Mouse (Mus musculus) CH12.LX (cell line): ENCODE results near the gene Eya4. TPM values are rescaled to one million over a fixed set of nuclear protein-coding genes. Genes with fewer than 3 reads are reported as not detected.

Experiments
- DNase-seq: peaks from one replicate; pipeline ENCODE4 v3.0.0-alpha.2; 2013; ENCODE audit errors: extremely low read depth
- H3K27ac ChIP-seq: 2 replicates; pipeline ENCODE4 v1.5.1; 2012; ENCODE audit warnings: low read depth, mild to moderate bottlenecking, control low read depth, moderate library complexity; ENCODE audit not compliant: insufficient read depth
- H3K27me3 ChIP-seq: replicated peaks from 2 replicates; pipeline ENCODE3; 2012; ENCODE audit warnings: inconsistent platforms
- H3K36me3 ChIP-seq, 2 experiments: replicated peaks in 1 of 2; 2 replicates each; pipeline versions ENCODE3 to v1.6.1; 2012; ENCODE audit warnings: inconsistent platforms in 1 of 2, low read length in 1 of 2, mild to moderate bottlenecking in 1 of 2, mixed read lengths in 1 of 2, moderate library complexity in 1 of 2; ENCODE audit not compliant: control insufficient read depth in 1 of 2, insufficient read depth in 1 of 2
- H3K4me1 ChIP-seq, 2 experiments: 2 replicates each; pipeline ENCODE4 v1.6.1; 2012; ENCODE audit warnings: inconsistent platforms in 1 of 2, moderate library complexity in 1 of 2; ENCODE audit not compliant: insufficient read depth in 2 of 2, control insufficient read depth in 1 of 2
- H3K4me2 ChIP-seq: 2 replicates; pipeline ENCODE4 v1.6.1; 2012; ENCODE audit warnings: low read depth, mild to moderate bottlenecking, control low read depth; ENCODE audit not compliant: poor library complexity, insufficient read depth, severe bottlenecking
- H3K4me3 ChIP-seq, 3 experiments: fragments of 150-350 bp in 1 of 3; sonication (generic) in 1 of 3; replicated peaks in 1 of 3; 2 replicates each; pipeline versions ENCODE3 to v1.5.1; 2011 to 2012; ENCODE audit warnings: low read depth in 2 of 3, low read length in 2 of 3, mild to moderate bottlenecking in 2 of 3, moderate library complexity in 2 of 3, control low read depth in 1 of 3, improper control_type of control experiment in 1 of 3, inconsistent platforms in 1 of 3, mixed read lengths in 1 of 3; ENCODE audit not compliant: poor library complexity in 1 of 3
- H3K79me2 ChIP-seq: replicated peaks from 2 replicates; pipeline ENCODE4 v1.6.1; 2012; ENCODE audit warnings: mild to moderate bottlenecking, moderate library complexity; ENCODE audit not compliant: control insufficient read depth, poor library complexity, insufficient read depth, severe bottlenecking; ENCODE audit errors: extremely low read depth
- H3K9ac ChIP-seq: 2 replicates; pipeline ENCODE4 v1.6.1; 2012; ENCODE audit warnings: low read depth, mild to moderate bottlenecking, control low read depth, moderate library complexity; ENCODE audit not compliant: insufficient read depth
- H3K9me3 ChIP-seq: replicated peaks from 2 replicates; pipeline ENCODE3; 2012; ENCODE audit warnings: low read length, inconsistent platforms, mixed read lengths
- BHLHE40 ChIP-seq: IDR thresholded peaks from 2 replicates; pipeline ENCODE4 v1.6.1; 2011; ENCODE audit warnings: mild to moderate bottlenecking, low read depth, low read length, improper control_type of control experiment
- CHD2 ChIP-seq: IDR thresholded peaks from 2 replicates; pipeline ENCODE4 v1.6.1; 2011; ENCODE audit warnings: low read length, improper control_type of control experiment
- CTCF ChIP-seq, 2 experiments: IDR thresholded peaks in 1 of 2; conservative IDR thresholded peaks in 1 of 2; 2 replicates each; pipeline ENCODE4 v1.5.1; 2011 to 2012; ENCODE audit warnings: low read depth in 2 of 2, low read length in 2 of 2, improper control_type of control experiment in 1 of 2, inconsistent platforms in 1 of 2, mild to moderate bottlenecking in 1 of 2, moderate library complexity in 1 of 2
- EP300 ChIP-seq: IDR thresholded peaks from 2 replicates; pipeline ENCODE4 v1.6.1; 2011; ENCODE audit warnings: low read length, improper control_type of control experiment
- HCFC1 ChIP-seq: IDR thresholded peaks from 2 replicates; pipeline ENCODE4 v1.6.1; 2012; ENCODE audit warnings: low read depth, mild to moderate bottlenecking, inconsistent platforms, low read length, improper control_type of control experiment
- IRF4 ChIP-seq: IDR thresholded peaks from 2 replicates; pipeline ENCODE4 v1.6.1; 2014; ENCODE audit warnings: low read depth, mild to moderate bottlenecking, inconsistent platforms, low read length, improper control_type of control experiment
- JUN ChIP-seq: IDR thresholded peaks from 2 replicates; pipeline ENCODE4 v1.6.1; 2011; ENCODE audit warnings: low read depth, mild to moderate bottlenecking, low read length, improper control_type of control experiment, moderate library complexity; ENCODE audit not compliant: insufficient read depth
- KAT2A ChIP-seq: IDR thresholded peaks from 2 replicates; pipeline ENCODE4 v1.6.1; 2012; ENCODE audit warnings: low read length, improper control_type of control experiment, inconsistent platforms; ENCODE audit not compliant: insufficient replicate concordance
- RAD21 ChIP-seq: IDR thresholded peaks from 2 replicates; pipeline ENCODE4 v1.6.1; 2011; ENCODE audit warnings: low read depth, mild to moderate bottlenecking, low read length, improper control_type of control experiment, moderate library complexity
- SIN3A ChIP-seq: IDR thresholded peaks from 2 replicates; pipeline ENCODE4 v1.6.1; 2012; ENCODE audit warnings: low read length, improper control_type of control experiment, inconsistent platforms
- SMC3 ChIP-seq: IDR thresholded peaks from 2 replicates; pipeline ENCODE4 v1.6.1; 2011; ENCODE audit warnings: low read depth, low read length, improper control_type of control experiment
- TCF12 ChIP-seq: IDR thresholded peaks from 2 replicates; pipeline ENCODE4 v1.6.1; 2014; ENCODE audit warnings: low read depth, mild to moderate bottlenecking, inconsistent platforms, low read length, improper control_type of control experiment
- ZC3H11A ChIP-seq: IDR thresholded peaks from 2 replicates; pipeline ENCODE4 v1.6.1; 2012; ENCODE audit warnings: low read depth, mild to moderate bottlenecking, inconsistent platforms, low read length, improper control_type of control experiment
- ZKSCAN1 ChIP-seq: IDR thresholded peaks from 2 replicates; pipeline ENCODE4 v1.6.1; 2012; ENCODE audit warnings: low read depth, inconsistent platforms, low read length, improper control_type of control experiment, borderline replicate concordance
- dilution Hi-C: fragments of 300-500 bp; cut with MboI; formaldehyde crosslinking; loops from 2 replicates; pipeline ENCODE4 v1.14.3; 2020; ENCODE audit warnings: low sequenced_read_pairs; ENCODE audit not compliant: extremely low pct_unique_long_range_greater_than_20kb, extremely low pct_ligation_motif_present
- in situ Hi-C: fragments of 300-500 bp; cut with MboI; formaldehyde crosslinking; loops from 3 replicates; pipeline ENCODE4 v1.14.3; 2019; ENCODE audit warnings: low sequenced_read_pairs, low pct_ligation_motif_present, low pct_unique_long_range_greater_than_20kb, mixed read lengths
- polyA plus RNA-seq: library from polyadenylated mRNA; unstranded; fragments of >175 nt; gene quantifications from 2 replicates; pipeline ENCODE4 v1.2.1, GENCODE M21; 2012; ENCODE audit warnings: low read depth; ENCODE audit not compliant: insufficient read length
- total RNA-seq, 2 experiments: library from RNA; depleted of rRNA; stranded (reverse); fragments of 300-350 nt in 1 of 2; fragments of >200 nt in 1 of 2; gene quantifications; 2 replicates each; pipeline ENCODE4 v1.2.3; 2012 to 2014

The Eya4 gene
- total and polyA plus RNA-seq, 3 experiments = 0.05 to 0.10 TPM; not detected in 1

DNA sequence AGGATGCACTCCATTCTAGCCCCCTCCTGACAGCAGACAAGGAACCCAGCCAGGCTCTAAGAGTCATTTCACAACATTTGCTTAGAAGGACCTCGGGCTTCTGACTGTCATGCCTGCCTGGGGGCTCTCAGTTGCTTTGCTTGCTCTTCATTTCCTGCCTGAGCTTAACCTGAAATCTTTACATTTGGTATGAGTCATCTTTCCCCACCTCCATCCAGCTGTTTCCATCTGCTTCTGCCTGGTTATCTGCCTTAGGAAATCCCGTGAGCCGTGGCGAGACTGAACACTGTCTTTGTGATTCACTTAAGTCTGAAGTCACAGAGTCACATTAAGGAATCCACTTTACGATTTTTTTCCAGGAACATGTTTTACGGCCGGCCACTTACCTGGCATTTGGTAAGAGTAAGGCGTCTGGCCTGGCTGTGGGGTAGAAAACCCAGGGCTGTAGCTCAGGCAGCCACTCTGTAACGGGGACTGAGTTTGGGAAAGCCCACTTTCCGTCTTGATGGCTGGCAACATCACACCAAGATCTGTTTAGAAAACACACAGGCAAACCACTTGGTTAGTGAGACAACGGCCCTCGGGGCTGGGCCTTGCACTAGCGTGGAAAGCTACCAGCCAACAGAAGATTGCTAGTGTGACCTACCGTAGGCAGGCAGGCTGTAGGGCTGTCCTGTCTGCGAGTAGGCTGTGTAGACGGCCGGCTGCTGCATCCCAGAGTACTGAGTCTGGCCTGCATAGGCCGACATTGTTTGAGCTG, 193.5 kb downstream of the Eya4 start:
- H3K4me3 ChIP-seq = no peak overlapping the region
- H3K79me2 ChIP-seq = no peaks in the 10 kb centered on the region
- H3K36me3 ChIP-seq = no peaks in the 10 kb centered on the region
- no peaks in the 10 kb centered on the region for H3K27me3 ChIP-seq
- H3K27ac ChIP-seq = no peak overlapping the region
- H3K4me2 ChIP-seq = 0 out of 2 replicates have a peak overlapping the region, but pooled peaks have one; percentile 45
- in situ Hi-C loops = no loop called here
- no peaks in the 10 kb centered on the region for H3K9me3 ChIP-seq
- dilution Hi-C loops = no loop called here
- H3K9ac ChIP-seq = no peak overlapping the region
- no peak for TF ChIP-seq RAD21
- 0 out of 2 replicates have a peak, but pooled peaks have one; percentile 25 for TF ChIP-seq IRF4
- peak; percentile 45 for TF ChIP-seq EP300
- TF ChIP-seq JUN = 0 out of 2 replicates have a peak, but pooled peaks have one; percentile 17
- TF ChIP-seq HCFC1 = no peak
- TF ChIP-seq ZKSCAN1 = no peak
- 0 out of 2 replicates have a peak, but pooled peaks have one; percentile 20 for TF ChIP-seq CHD2
- peak; percentile 33 for TF ChIP-seq BHLHE40
- TF ChIP-seq KAT2A = no peak
- TF ChIP-seq TCF12 = no peak
- TF ChIP-seq SIN3A = no peak
- peaks cover 2 to 8% of the 10 kb centered on the region in 2 experiments; a peak in 3 of 4 replicates for H3K4me1 ChIP-seq
- DNase-seq = peak; percentile 32

DNA sequence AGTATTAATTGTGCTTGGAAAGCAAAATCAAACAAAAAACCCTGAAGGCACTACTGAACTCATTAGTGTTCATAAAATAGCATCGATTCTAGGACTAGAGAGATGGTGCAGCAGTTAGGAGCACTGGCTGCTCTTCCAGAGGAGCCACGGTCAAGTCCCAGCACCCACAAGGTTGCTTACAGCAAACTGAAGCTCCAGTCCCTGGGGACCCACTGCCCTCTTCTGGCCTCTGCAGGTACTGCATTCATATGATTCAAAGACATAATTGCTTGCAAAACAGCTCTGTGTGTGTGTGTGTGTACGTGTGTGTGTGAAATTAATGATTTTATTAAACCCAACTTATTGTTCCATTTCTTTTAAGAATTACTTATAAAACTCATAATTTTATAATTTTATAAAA, 200.2 kb downstream of the Eya4 start:
- H3K9me3 ChIP-seq = no peaks in the 10 kb centered on the region
- no peak overlapping the region for H3K4me2 ChIP-seq
- H3K27me3 ChIP-seq = no peaks in the 10 kb centered on the region
- dilution Hi-C loops = no loop called here
- H3K79me2 ChIP-seq = no peaks in the 10 kb centered on the region
- in situ Hi-C loops = no loop called here
- no peaks in the 10 kb centered on the region for H3K4me1 ChIP-seq
- TF ChIP-seq ZC3H11A = no peak
- peak in 1 of 2 experiments; percentile 57; a peak in 2 of 4 replicates for TF ChIP-seq CTCF (conservative IDR thresholded peaks at IDR 0.05 in 1 of 2, IDR thresholded peaks at IDR 0.05 in 1 of 2; ENCODE audit: low read depth in 2 of 2, low read length in 2 of 2)
- TF ChIP-seq SMC3 = peak; percentile 41
- peak; percentile 31 for TF ChIP-seq RAD21
- no peak for TF ChIP-seq HCFC1
- no peak overlapping the region for H3K27ac ChIP-seq
- no peak overlapping the region for H3K4me3 ChIP-seq
- no peaks in the 10 kb centered on the region for H3K36me3 ChIP-seq
- DNase-seq = peak; percentile 26
- no peak overlapping the region for H3K9ac ChIP-seq
